Mouse (Mus musculus) forebrain, embryonic 15.5 days (tissue): ENCODE measurements at regions not wholly inside any gene's neighbourhood (a gene's known extent, or its start where the extent isn't known, plus 50 kb on each side); places are given as distances from the start of the nearest gene placed in this dataset.

ENCODE experiments used
- ATAC-seq: fragments of 200-750 bp; cut with Nextera tagmentation; replicated peaks from 2 replicates; pipeline ENCODE4 v1.8.0; 2017; ENCODE audit warnings: mild to moderate bottlenecking, moderate TSS enrichment, moderate library complexity
- H3K27ac ChIP-seq: fragments of 300-500 bp; sonication (generic); replicated peaks from 2 replicates; pipeline ENCODE4 v1.5.1; 2015; ENCODE audit warnings: mild to moderate bottlenecking, inconsistent platforms
- H3K27me3 ChIP-seq: fragments of 300-500 bp; sonication (generic); 2 replicates; pipeline ENCODE4 v1.6.1; 2015; ENCODE audit warnings: inconsistent platforms
- H3K36me3 ChIP-seq: fragments of 300-500 bp; sonication (generic); 2 replicates; pipeline ENCODE4 v1.6.1; 2015; ENCODE audit warnings: mild to moderate bottlenecking, inconsistent platforms
- H3K4me1 ChIP-seq: fragments of 300-500 bp; sonication (generic); 2 replicates; pipeline ENCODE4 v1.6.1; 2015; ENCODE audit warnings: inconsistent platforms
- H3K4me2 ChIP-seq: fragments of 300-500 bp; sonication (generic); replicated peaks from 2 replicates; pipeline ENCODE4 v1.6.1; 2015; ENCODE audit warnings: mild to moderate bottlenecking, inconsistent platforms
- H3K4me3 ChIP-seq: fragments of 300-500 bp; sonication (generic); 2 replicates; pipeline ENCODE4 v1.5.1; 2015; ENCODE audit warnings: mild to moderate bottlenecking, inconsistent platforms
- H3K9ac ChIP-seq: fragments of 300-500 bp; sonication (generic); replicated peaks from 2 replicates; pipeline ENCODE4 v1.6.1; 2015; ENCODE audit warnings: mild to moderate bottlenecking, inconsistent platforms
- H3K9me3 ChIP-seq: fragments of 300-500 bp; sonication (generic); 2 replicates; pipeline ENCODE4 v1.6.1; 2016; ENCODE audit warnings: inconsistent platforms
- WGBS: fragments of 180-500 bp; shearing (Covaris S2); methylation state at CpG from one replicate; pipeline ENCODE4 v1.1.7; 2015; ENCODE audit warnings: mixed read lengths; 5-methylcytosine and 5-hydroxymethylcytosine counted together

DNA sequence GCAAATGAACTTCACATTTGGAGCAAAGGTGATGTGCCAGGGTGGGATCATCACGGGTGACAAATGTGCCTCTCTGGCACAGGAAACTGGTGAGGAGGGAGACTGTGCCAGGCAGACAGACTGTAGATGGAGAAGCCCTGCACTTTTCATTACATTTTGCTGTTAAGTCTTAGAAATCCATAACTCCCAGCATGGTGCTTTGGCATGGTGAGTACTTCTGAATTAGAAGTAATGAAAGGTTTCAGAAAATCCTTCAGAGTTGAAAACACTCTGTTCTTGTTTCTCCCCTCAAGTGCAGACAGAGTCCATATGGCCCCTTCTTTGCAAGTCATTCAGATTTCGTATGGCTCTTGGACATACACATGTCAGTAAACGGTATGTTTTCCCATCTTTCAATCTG, 528.2 kb downstream of the Kctd8 start:
- Histone ChIP-seq H3K36me3 (no peaks in the 10 kb centered on the region), H3K27me3 (no peaks in the 10 kb centered on the region), H3K4me3 (no peak overlapping the region), H3K4me1 (0 out of 2 replicates have a peak, but pooled peaks cover 4% of the 10 kb centered on the region), H3K9me3 (no peaks in the 10 kb centered on the region), H3K27ac (no peak overlapping the region), H3K4me2 (no peak overlapping the region), H3K9ac (no peak overlapping the region)
- ATAC-seq, result peak; percentile 83
- WGBS, result 46% methylated on average over 3 of the region's 3 CpGs

DNA sequence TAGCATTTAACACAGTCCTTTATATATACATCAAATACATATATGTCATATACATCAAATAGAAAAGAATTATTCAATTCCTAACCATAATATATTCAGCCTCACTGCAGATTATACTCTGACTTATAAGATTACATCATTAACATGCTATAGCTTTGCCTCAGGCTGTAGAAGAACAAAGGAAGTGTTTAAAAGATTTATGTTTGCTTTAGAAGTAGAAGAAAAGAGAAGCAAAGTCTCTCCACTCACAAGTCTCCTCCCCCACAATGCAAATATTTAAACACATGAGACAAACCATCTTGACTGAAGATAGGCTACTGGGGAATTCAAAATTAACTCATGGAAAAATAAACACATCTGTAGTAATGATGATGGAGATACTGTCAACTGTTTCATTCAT, 531.5 kb downstream of the Kctd8 start:
- Histone ChIP-seq H3K9ac (no peak overlapping the region), H3K36me3 (no peaks in the 10 kb centered on the region), H3K9me3 (no peaks in the 10 kb centered on the region), H3K27me3 (no peaks in the 10 kb centered on the region), H3K4me1 (0 out of 2 replicates have a peak, but pooled peaks cover 4% of the 10 kb centered on the region), H3K27ac (no peak overlapping the region), H3K4me3 (no peak overlapping the region), H3K4me2 (no peak overlapping the region)
- ATAC-seq, result no peak
